Mouse (Mus musculus): ENCODE results near the gene Gan.

DNA sequence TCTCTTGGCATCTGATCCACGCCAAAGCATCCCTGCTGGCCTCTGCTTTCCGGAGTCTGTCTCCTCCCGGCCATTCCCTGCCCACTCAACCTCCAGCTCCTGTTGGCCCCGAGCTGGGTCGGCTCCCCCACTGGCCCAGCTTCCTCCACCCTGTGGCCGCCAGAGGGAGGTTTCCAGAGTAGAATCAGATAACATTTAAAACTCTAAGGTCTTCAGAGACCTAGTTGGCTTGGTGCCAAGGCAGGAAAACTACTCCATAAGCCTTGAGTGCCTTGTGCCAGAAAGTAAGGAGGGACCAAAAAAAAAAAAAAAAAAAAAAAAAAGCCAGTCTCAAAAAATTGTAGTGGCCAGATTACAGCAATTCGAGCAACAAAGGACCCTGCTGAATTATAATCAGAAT lies 15.0 kb downstream of the Gan start:
- peak; percentile 34 for TF ChIP-seq CTCF (IDR thresholded peaks at IDR 0.05; ENCODE audit: low read depth)
- TF ChIP-seq EP300 (IDR thresholded peaks at IDR 0.05; ENCODE audit: low read depth): no peak
